Mouse (Mus musculus) liver, adult 2 months (tissue): ENCODE data around the gene Nxn.

Experiments
- CTCF ChIP-seq: fragments of 200-500 bp; IDR thresholded peaks from 2 replicates; pipeline ENCODE4 v1.5.1; 2011; ENCODE audit warnings: low read depth, low read length, control low read depth
- POLR2A ChIP-seq: fragments of 200-500 bp; IDR thresholded peaks from 2 replicates; pipeline ENCODE4 v1.6.1; 2011; ENCODE audit warnings: low read length, control low read depth; ENCODE audit not compliant: insufficient read depth; ENCODE audit errors: extremely low read depth

DNA sequence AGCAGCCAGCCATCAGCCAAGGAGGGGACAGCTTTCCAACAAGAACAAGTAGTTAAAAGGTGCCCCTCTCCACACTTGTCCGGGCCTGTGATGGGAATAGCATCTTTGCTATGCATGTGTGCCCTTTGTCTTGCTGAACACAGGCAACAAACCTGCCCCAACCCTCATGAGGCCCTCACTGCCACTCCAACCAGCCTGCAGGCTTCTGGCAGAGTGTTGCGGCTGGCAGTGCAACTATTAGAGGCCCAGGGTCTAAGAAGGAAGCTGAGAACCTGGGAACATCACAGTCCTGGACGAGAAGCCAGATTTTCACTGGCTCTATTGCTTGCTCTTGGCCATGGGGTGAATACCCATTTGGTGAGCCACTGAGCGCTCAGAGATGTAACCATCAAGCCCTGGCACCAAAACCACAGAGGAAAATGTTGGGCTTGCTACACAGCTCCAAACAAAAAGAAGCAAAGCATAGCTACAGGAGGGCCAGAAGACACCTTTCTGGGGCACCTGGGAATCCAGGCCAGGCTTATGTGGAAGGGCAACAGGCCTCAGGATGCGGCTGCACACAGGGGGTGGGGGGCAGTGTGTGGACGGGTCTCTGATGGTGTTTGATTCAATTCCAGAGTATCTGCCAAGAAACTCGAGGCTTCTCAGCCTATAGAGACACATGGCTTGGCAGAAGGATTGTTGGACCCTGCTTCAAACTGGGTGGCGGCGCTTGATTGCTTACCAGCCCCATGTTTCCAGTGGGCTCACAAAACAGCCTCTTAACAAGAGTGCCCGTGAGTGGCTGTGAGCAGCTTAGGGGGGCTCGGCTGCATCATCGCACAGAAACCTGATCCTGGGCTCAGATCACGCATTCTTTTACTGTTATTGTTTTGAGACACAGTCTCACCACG, 119.7 kb downstream of the Nxn start:
- TF ChIP-seq CTCF, result no peak
- TF ChIP-seq POLR2A, result no peak
